Mouse (Mus musculus): ENCODE measurements around the gene Eif2ak3. TPM values are rescaled to one million over a fixed set of nuclear protein-coding genes. Genes with fewer than 3 reads are reported as not detected.
A peak's percentile ranks its signal among the peaks of the same experiment; 100 is the strongest.

Gene Eif2ak3
- polyA plus RNA-seq, 1 experiment from 2014 or later = 15.9 TPM

- no peak overlapping the region for H3K9ac ChIP-seq (replicated peaks)
- WGBS = 58% methylated on average over 5 of the region's 5 CpGs
Observed at GRCm38 (mm10) chr6:70840281-70840680, 4.0 kb upstream of the Eif2ak3 start.

GRCm38 (mm10) chr6:70842991-70843390 is 1.3 kb upstream of the Eif2ak3 start:
- peak overlapping the region; percentile 67; the same call in 1 of the 2 replicates for H3K4me2 ChIP-seq (replicated peaks)
- H3K27ac ChIP-seq (replicated peaks) = peak overlapping the region; percentile 78; the same call in 1 of the 2 replicates
- no peak overlapping the region for H3K9ac ChIP-seq (replicated peaks)
- no peaks in the 10 kb centered on the region for H3K27me3 ChIP-seq
- ATAC-seq (replicated peaks) = no peak
- peaks cover 28% of the 10 kb centered on the region for H3K4me1 ChIP-seq
- no peaks in the 10 kb centered on the region for H3K36me3 ChIP-seq
- no peaks in the 10 kb centered on the region for H3K9me3 ChIP-seq
- no peak overlapping the region for H3K4me3 ChIP-seq
- WGBS = 73% methylated on average over 5 of the region's 5 CpGs

More at GRCm38 (mm10) chr6:70840281-70840680, 4.0 kb upstream of the Eif2ak3 start:
- H3K27ac ChIP-seq (replicated peaks) = no peak overlapping the region
- no peak overlapping the region for H3K4me2 ChIP-seq (replicated peaks)
- H3K36me3 ChIP-seq = no peaks in the 10 kb centered on the region
- ATAC-seq (replicated peaks) = no peak
- no peak overlapping the region for H3K4me3 ChIP-seq
- no peaks in the 10 kb centered on the region for H3K9me3 ChIP-seq
- no peaks in the 10 kb centered on the region for H3K27me3 ChIP-seq
- peaks cover 9% of the 10 kb centered on the region for H3K4me1 ChIP-seq

GRCm38 (mm10) chr6:70844896-70845646 is 756 bp downstream of the Eif2ak3 start:
- under 1% methylated on average over 38 of the region's 38 CpGs for WGBS
- H3K36me3 ChIP-seq = no peaks in the 10 kb centered on the region
- H3K9me3 ChIP-seq = no peaks in the 10 kb centered on the region
- H3K4me3 ChIP-seq = peak overlapping the region; percentile 81
- peak overlapping the region; percentile 82 for H3K9ac ChIP-seq (replicated peaks)
- ATAC-seq (replicated peaks) = 0 out of 2 replicates have a peak, but pooled peaks have one; percentile 0
- H3K4me1 ChIP-seq = peaks cover 29% of the 10 kb centered on the region
- H3K4me2 ChIP-seq (replicated peaks) = peak overlapping the region; percentile 59
- no peaks in the 10 kb centered on the region for H3K27me3 ChIP-seq
- H3K27ac ChIP-seq (replicated peaks) = peak overlapping the region; percentile 96

GRCm38 (mm10) chr6:70847386-70847785 is 3.1 kb downstream of the Eif2ak3 start:
- 55% methylated on average over 3 of the region's 3 CpGs for WGBS
- Histone ChIP-seq H3K9ac (replicated peaks) (no peak overlapping the region), H3K27me3 (no peaks in the 10 kb centered on the region), H3K27ac (replicated peaks) (no peak overlapping the region), H3K4me3 (no peak overlapping the region), H3K36me3 (no peaks in the 10 kb centered on the region), H3K9me3 (no peaks in the 10 kb centered on the region), H3K4me1 (peaks cover 29% of the 10 kb centered on the region), H3K4me2 (replicated peaks) (no peak overlapping the region)
- ATAC-seq (replicated peaks) = no peak

GRCm38 (mm10) chr6:70853371-70853770 is 9.1 kb downstream of the Eif2ak3 start:
- Histone ChIP-seq H3K36me3 (no peaks in the 10 kb centered on the region), H3K9ac (replicated peaks) (no peak overlapping the region), H3K4me2 (replicated peaks) (no peak overlapping the region), H3K27me3 (no peaks in the 10 kb centered on the region), H3K9me3 (no peaks in the 10 kb centered on the region), H3K27ac (replicated peaks) (no peak overlapping the region), H3K4me1 (no peaks in the 10 kb centered on the region), H3K4me3 (no peak overlapping the region)
- WGBS = 77% methylated on average over 4 of the region's 4 CpGs
- no peak for ATAC-seq (replicated peaks)

- H3K27me3 ChIP-seq = no peaks in the 10 kb centered on the region
- H3K4me3 ChIP-seq = no peak overlapping the region
- no peak overlapping the region for H3K27ac ChIP-seq (replicated peaks)
- H3K9ac ChIP-seq (replicated peaks) = no peak overlapping the region
- peaks cover 9% of the 10 kb centered on the region for H3K36me3 ChIP-seq
- ATAC-seq (replicated peaks) = no peak
- H3K4me2 ChIP-seq (replicated peaks) = no peak overlapping the region
- no peaks in the 10 kb centered on the region for H3K4me1 ChIP-seq
- WGBS = 90% methylated on average over 13 of the region's 13 CpGs
- H3K9me3 ChIP-seq = no peaks in the 10 kb centered on the region
Observed at GRCm38 (mm10) chr6:70855529-70856309, 11.4 kb downstream of the Eif2ak3 start.

- Histone ChIP-seq H3K9ac (replicated peaks) (no peak overlapping the region), H3K9me3 (no peaks in the 10 kb centered on the region), H3K4me3 (no peak overlapping the region), H3K27me3 (no peaks in the 10 kb centered on the region), H3K36me3 (peaks cover 9% of the 10 kb centered on the region), H3K4me2 (replicated peaks) (no peak overlapping the region), H3K27ac (replicated peaks) (no peak overlapping the region), H3K4me1 (peaks cover 9% of the 10 kb centered on the region)
- no peak for ATAC-seq (replicated peaks)
- WGBS = 90% methylated on average over 7 of the region's 7 CpGs
Observed at GRCm38 (mm10) chr6:70862726-70863125, 18.4 kb downstream of the Eif2ak3 start.

GRCm38 (mm10) chr6:70864285-70864684 is 20.0 kb downstream of the Eif2ak3 start:
- Histone ChIP-seq H3K4me3 (no peak overlapping the region), H3K4me1 (peaks cover 9% of the 10 kb centered on the region), H3K36me3 (peaks cover 4% of the 10 kb centered on the region), H3K4me2 (replicated peaks) (no peak overlapping the region), H3K9me3 (no peaks in the 10 kb centered on the region), H3K27ac (replicated peaks) (no peak overlapping the region), H3K9ac (replicated peaks) (no peak overlapping the region), H3K27me3 (no peaks in the 10 kb centered on the region)
- WGBS = 91% methylated on average over 6 of the region's 6 CpGs
- ATAC-seq (replicated peaks) = no peak

- H3K36me3 ChIP-seq = no peaks in the 10 kb centered on the region
- H3K4me3 ChIP-seq = no peak overlapping the region
- 33% methylated on average over 5 of the region's 5 CpGs for WGBS
- H3K9me3 ChIP-seq = no peaks in the 10 kb centered on the region
- H3K27me3 ChIP-seq = no peaks in the 10 kb centered on the region
- peaks cover 14% of the 10 kb centered on the region for H3K4me1 ChIP-seq
- ATAC-seq (replicated peaks) = no peak
- no peak overlapping the region for H3K27ac ChIP-seq (replicated peaks)
- H3K9ac ChIP-seq (replicated peaks) = no peak overlapping the region
- no peak overlapping the region for H3K4me2 ChIP-seq (replicated peaks)
Observed at GRCm38 (mm10) chr6:70866761-70867160, 22.4 kb downstream of the Eif2ak3 start.

- no peak overlapping the region for H3K4me3 ChIP-seq
- no peak overlapping the region for H3K4me2 ChIP-seq (replicated peaks)
- peaks cover 19% of the 10 kb centered on the region for H3K4me1 ChIP-seq
- no peak for ATAC-seq (replicated peaks)
- H3K27me3 ChIP-seq = no peaks in the 10 kb centered on the region
- H3K36me3 ChIP-seq = no peaks in the 10 kb centered on the region
- H3K9me3 ChIP-seq = no peaks in the 10 kb centered on the region
- no peak overlapping the region for H3K27ac ChIP-seq (replicated peaks)
- WGBS = 96% methylated on average over 9 of the region's 9 CpGs
- H3K9ac ChIP-seq (replicated peaks) = no peak overlapping the region
Observed at GRCm38 (mm10) chr6:70867297-70867696, 23.0 kb downstream of the Eif2ak3 start.

GRCm38 (mm10) chr6:70871511-70871980 is 27.2 kb downstream of the Eif2ak3 start:
- no peak overlapping the region for H3K4me3 ChIP-seq
- H3K4me2 ChIP-seq (replicated peaks) = no peak overlapping the region; the same call in 1 of the 2 replicates
- no peaks in the 10 kb centered on the region for H3K9me3 ChIP-seq
- peaks cover 18% of the 10 kb centered on the region for H3K4me1 ChIP-seq
- H3K9ac ChIP-seq (replicated peaks) = no peak overlapping the region
- H3K27me3 ChIP-seq = no peaks in the 10 kb centered on the region
- 64% methylated on average over 14 of the region's 14 CpGs for WGBS
- ATAC-seq (replicated peaks) = no peak; the same call in 1 of the 2 replicates
- peak overlapping the region; percentile 39; the same call in 1 of the 2 replicates for H3K27ac ChIP-seq (replicated peaks)
- no peaks in the 10 kb centered on the region for H3K36me3 ChIP-seq

GRCm38 (mm10) chr6:70872128-70872527 is 27.8 kb downstream of the Eif2ak3 start:
- Histone ChIP-seq H3K27me3 (no peaks in the 10 kb centered on the region), H3K9ac (replicated peaks) (no peak overlapping the region), H3K4me2 (replicated peaks) (peak overlapping the region; percentile 19; the same call in 1 of the 2 replicates), H3K9me3 (no peaks in the 10 kb centered on the region), H3K36me3 (no peaks in the 10 kb centered on the region), H3K4me3 (no peak overlapping the region), H3K27ac (replicated peaks) (0 out of 2 replicates have a peak overlapping the region, but pooled peaks have one; percentile 39), H3K4me1 (peaks cover 15% of the 10 kb centered on the region)
- WGBS = 31% methylated on average over 10 of the region's 10 CpGs
- peak; percentile 86 for ATAC-seq (replicated peaks)
